Mouse (Mus musculus) mesoderm, embryonic 11.5 days (tissue): ENCODE data around the gene Apex2.

Experiments used
- DNase-seq: peaks from one replicate; pipeline ENCODE4 v3.0.0-alpha.2; 2012; ENCODE audit warnings: low read depth, low spot score

The Apex2 gene

DNA sequence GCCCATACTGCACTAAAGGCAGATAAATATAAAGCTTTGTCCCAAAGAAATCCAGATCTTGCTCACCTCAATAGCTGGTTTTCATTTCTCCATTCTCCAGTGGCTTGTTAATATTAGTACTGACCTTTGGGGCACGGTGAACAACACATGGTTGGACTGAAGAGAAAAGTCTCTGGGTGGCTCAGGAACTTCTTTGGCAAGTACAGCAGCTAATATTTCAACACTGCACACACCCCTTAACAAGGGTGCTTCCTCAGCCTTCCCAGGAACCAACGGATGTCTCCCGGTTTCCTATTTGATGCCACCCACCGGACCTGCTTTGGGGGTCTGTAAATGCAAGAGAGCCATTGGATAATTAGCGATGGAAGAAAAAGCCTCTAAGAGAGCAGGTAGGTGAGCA is at the start of gene Apex2:
Gene Apex2, minus strand, starts transcription at position 173 of the 400 bp plus-strand sequence.
- DNase-seq: no peak

GRCm38 (mm10) chrX:150636421-150636820 is 46.8 kb upstream of the Apex2 start:
- no peak for DNase-seq

DNA sequence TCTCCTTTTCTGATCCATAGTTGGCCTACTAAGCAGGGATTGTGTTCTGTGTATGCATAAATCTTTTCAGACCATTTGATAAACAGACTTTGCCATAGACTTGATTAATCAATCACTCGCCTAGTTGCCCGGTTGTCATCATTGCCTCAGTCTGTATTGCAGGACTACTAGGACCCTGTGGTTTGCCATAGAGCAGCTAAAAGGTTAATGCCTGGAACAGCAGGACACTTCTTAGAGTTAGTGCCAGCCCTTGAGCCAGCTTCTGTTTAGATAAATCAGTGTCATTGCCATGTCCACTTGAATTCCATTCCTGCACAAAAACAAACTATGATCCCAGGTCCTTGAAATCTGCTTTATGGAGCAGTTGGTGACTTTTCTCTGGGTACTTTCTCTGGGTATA is 9.2 kb upstream of the Apex2 start:
- no peak for DNase-seq

DNA sequence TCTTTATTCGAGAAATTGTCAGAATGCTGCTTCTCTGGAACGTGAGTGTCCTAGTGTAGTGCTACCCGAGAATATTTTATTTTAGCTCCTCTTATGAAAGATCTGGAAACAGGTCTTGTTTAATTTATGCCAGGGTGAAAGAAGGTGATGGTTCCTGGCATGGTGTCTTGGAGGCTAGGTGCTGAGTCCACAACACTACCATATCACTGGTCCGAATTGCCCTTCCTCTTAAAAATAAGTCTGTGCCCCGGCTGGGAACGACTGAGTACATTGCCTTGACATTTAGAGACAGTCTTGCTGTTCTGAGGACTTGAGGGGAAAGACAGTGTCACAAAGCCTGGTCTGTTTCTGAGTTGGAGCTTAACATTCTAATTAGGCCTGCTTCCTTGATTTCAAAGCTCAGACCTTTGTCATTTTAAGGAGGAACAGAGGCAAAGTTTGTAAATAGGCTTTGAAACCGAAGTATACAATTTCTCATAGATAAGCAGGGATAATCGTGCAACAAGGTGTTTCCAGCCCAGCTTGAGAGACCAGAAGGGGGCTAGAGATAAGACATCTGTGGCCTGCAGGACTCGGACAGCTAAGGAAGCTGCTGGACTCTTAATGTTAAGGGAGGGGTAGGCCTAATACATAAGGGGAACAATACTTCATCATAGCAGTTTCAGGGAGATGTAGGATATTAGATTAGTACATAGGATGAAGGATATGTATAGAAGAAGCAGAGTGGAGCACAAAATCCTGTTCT is 5.5 kb upstream of the Apex2 start:
- no peak for DNase-seq

GRCm38 (mm10) chrX:150594176-150594575 is 4.5 kb upstream of the Apex2 start:
- no peak for DNase-seq

DNA sequence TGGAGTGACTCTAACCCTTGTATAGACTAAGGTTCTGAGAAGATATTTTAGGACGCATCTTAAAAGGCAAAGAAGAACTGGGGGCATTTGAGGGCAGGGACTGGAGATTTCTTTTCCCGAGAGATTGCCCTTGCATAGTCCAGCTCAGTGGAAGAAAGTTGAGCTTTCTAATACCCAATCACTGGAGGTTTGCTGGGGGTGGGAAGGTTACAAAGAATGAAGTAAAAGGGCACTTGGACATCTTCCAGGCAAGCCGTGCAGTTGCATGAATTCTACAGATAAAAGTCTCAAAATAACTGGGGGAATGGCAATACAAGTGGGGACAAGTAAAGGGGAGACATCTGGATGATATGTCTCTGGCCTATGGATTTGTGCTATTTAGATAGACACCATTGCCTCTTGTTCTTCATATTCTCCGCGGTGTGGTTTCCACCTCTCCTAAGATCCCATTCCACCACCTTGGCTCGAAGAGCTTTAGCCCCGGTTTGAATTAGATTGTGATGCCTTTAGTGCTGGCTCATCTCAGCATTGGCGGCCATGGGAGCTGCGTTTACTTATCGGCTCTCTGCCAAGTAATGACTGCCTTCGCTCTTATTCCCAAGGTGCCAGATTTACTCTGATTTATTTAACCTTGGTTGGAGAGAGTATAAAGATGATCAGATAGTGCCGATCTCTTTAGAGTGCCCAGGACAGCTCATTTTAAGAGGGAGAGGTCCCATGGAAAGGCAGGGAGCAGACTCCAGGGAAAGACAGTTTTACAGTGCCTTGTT is 3.8 kb upstream of the Apex2 start:
- DNase-seq: no peak

GRCm38 (mm10) chrX:150588023-150588764 is 1.5 kb downstream of the Apex2 start, which contains the start of gene Pfkfb1:
Gene Pfkfb1, plus strand, starts transcription at chrX:150588229.
- DNase-seq: peak; percentile 78

- DNase-seq: no peak
These were observed 4.6 kb downstream of the Apex2 start for GRCm38 (mm10) chrX:150585116-150585515.

DNA sequence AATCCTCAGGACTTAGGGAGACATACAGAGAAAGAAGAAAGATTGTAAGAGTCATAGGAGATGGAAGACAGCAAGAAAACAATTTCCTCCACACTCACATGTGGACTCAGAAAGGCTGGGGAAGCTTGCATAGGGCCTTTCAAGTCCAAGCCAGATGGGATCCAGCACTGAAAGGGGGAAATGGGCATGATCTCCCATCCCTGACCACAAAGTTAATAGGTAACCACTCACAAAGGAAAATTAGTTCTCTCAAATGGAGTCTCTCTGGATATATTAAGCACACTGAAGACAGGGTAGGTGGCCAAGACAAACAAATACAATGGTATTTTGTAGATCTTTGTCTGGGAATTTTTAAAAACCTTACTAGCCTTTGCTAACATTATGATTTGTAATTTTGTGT is 7.7 kb downstream of the Apex2 start:
- no peak for DNase-seq

DNA sequence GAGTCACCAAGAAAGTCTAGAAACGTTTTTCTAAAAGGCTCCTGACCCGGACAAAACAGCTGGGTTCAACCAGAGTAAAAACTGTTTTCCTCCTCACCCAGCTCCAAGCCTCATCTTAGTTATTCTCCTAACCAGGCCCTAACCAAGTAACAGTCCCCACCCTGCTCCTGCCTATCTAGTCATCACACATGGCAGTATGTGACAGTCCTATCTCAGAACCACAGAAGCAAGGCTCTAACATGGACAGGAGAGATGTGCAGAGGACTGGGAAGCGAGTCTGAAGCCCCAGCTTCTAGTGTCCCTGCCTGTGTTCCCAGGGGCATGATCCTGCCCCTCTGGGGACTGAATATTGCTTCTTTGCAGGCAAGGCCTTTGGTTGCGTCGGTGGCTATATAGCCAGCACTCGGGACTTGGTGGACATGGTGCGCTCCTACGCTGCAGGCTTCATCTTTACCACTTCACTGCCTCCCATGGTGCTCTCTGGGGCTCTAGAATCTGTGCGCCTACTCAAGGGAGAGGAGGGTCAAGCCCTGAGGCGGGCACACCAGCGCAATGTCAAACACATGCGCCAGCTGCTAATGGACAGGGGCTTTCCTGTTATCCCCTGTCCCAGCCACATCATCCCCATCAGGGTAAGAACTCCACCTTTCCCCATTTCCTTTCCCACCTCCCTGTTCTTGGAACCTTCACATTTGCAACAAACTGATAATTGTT is 24.9 kb downstream of the Apex2 start:
- no peak for DNase-seq

DNA sequence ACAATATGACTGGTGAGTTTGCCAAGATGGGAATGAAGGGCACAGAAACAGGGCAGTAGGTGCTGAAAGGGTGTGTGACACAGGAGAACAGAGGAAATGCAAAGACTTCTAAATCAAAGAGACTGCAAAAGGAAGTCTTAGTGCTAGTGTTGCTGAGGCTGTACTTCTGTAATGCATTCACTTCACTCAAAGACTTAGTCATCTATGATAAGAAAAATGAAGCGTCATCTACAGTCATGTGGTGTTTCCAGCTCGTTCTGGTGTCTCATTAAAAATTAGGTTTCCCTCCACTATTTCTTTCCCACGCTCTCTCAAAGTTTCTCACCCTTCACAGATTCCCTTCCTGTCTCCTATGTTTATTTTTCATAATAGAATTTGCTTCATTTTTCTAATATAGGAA is 35.6 kb downstream of the Apex2 start:
- no peak for DNase-seq

DNA sequence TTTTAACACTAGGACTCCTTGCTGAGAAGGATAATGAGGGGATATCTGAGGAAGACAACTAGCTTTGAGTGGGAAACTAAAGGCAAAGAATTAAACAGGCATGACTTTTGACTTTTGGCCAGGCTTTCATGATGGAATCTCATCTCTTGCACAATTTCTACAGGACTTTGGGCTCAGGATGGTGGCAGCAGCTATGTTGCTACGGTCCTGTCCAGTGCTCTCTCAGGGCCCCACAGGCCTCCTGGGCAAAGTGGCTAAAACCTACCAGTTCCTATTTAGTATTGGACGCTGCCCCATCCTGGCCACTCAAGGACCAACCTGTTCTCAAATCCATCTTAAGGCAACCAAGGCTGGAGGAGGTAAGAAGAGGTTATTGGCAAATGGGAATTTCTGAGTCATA is 37.7 kb downstream of the Apex2 start:
- no peak for DNase-seq

- DNase-seq: no peak
These were observed 40.0 kb downstream of the Apex2 start for GRCm38 (mm10) chrX:150549639-150550038.

DNA sequence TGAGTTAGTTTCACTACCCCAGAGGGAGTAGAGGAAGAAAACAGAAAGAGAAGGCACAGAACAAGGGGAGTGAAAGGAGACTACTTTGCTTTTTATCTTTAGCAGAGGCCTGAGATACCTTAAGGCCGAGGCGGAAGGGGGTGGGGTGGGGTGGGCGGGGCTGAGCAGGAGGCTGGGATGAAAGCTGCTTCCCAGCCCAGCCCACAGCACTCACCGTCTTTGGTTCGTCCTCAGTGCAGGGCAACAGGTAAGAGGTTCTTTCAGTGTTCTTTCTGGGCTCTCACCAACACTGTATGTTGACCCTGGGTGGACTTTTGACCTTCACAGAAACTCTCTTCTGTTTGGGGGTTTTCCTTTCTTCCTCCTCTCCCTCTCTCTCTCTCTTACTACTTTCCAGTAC is 42.4 kb downstream of the Apex2 start, which contains the start of gene Alas2:
Gene Alas2, plus strand, starts transcription at position 137 of the 400 bp plus-strand sequence.
- no peak for DNase-seq

DNA sequence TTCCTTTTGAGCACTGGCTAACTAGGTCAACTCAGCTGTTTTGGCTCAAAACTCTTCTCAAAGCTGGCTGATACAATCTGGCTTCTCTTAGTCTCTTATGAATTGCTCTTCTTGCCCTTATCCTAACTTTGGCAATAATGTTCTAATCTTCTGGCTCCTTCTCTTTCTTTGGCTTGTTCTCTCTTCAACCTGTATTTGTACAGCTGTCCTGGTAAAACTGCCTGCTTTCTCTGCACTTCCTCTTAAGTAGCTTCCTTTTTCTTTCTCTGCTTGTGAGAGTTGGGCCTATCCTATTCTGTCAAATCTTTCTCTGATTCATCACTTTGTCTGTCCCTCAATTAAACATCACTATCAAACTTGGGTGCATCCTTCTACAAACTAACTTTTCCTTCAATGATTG is 48.0 kb downstream of the Apex2 start:
- DNase-seq: no peak

- DNase-seq: no peak
These were observed 49.6 kb downstream of the Apex2 start for GRCm38 (mm10) chrX:150540111-150540510.

DNA sequence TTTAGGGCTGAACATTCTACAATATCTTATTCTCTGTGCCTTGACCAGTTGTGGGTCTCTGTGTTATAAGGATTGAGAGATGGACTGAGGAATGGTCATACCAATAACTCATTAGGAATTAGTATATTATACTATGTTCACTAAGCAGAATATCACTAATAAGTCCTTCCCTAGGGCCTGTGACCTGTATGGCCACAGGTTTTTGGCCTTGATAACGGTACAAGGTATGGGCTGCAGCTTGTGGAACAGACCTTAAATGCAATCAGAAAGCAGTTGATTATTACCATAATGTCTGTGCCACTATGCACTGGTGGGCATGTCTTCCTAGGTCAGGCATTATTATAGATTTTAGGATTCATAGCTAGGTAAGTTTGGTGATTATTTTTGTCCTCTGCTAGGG is 73.2 kb downstream of the Apex2 start:
- no peak for DNase-seq

- DNase-seq: no peak
These were observed 73.7 kb downstream of the Apex2 start for GRCm38 (mm10) chrX:150516015-150516414.

DNA sequence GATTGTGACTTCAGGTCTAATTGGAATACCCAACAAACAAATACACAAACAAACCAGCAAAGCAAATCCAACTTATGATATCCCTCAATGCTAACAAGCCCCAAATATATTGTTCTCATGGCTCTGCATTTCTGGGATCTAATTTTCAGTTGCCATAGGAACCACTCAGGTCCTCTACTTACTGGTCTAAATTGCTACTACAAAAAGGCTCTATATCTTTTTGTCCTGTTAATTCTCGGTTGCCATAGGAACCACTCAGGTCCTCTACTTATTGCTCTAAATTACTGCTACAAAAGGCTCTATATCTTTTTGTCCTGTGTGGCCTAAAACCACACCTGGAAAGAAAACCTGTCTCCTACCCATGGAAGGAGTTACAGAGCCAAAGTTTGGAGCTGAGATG is 75.5 kb downstream of the Apex2 start:
- DNase-seq: no peak

DNA sequence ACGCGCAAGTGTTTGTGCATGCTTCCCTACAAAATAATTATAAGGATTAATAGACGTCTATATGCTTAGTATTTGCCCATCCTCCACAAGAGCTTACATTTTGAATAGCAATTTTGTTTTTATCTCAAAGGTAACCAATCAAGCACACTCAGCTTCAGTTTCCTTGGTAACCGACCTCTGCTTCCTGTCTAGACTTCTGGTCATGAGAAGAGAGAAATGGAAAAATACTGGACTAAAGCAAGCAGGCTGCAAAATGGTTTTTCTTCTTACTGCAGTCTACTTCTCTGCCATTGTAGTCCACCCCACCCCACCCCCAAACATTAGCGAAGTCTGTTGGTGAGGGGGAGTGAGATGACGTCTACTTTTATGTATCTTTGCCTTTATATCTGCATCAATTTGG is 78.4 kb downstream of the Apex2 start:
- DNase-seq: peak; percentile 2

DNA sequence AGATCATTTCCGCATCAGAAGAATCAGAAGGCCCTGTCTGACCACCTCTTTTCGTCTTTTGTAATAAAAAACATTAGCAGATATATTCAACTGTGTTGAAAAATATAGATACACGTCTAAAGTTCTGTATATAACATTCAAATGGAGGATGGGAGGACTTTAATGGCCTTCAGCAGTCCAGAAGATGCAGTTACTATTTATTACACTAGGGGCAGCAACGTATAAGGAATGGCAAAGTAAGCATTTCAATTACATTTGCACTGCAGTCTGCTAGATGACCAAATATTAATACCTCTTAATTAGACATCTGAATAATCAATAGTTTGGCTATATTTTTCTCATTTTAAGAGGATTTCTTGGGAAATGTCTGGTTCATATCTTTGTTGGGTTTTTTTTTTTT is 79.0 kb downstream of the Apex2 start:
- peak; percentile 53 for DNase-seq

DNA sequence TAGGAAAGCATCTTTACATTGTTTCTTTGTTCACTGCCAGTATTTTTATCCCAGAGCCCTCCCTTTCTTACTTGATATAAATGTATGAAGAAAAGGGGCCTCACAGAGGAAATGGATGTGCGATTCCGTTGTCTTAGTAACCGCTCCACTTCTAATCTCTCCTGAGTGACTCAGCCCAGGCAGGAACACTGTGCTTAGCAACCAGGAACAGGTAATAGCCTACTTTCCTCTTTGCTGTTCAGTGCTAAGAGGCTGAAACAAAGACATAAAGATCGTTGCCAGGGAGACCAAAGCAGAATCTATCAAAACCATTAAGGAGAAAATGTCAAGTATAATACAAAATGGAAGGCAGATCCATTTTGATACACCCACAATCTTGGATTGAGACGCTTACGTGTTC is 81.0 kb downstream of the Apex2 start:
- no peak for DNase-seq
